Mouse (Mus musculus) megakaryocyte, embryonic 14.5 days (primary cell): ENCODE data around the gene Ctrc.

Experiments used
- FLI1 ChIP-seq: IDR thresholded peaks from 2 replicates; pipeline ENCODE4 v1.6.1; 2012; ENCODE audit warnings: low read length, inconsistent platforms, mixed read lengths
- GATA1 ChIP-seq: IDR thresholded peaks from 3 replicates; pipeline ENCODE4 v1.6.1; 2012; ENCODE audit warnings: mixed read lengths, low read length, inconsistent platforms, borderline replicate concordance

GRCm38 (mm10) chr4:141863726-141864280, 17.6 kb upstream of the Ctrc start:
- TF ChIP-seq GATA1 (no peak), FLI1 (no peak)
